Mouse (Mus musculus): ENCODE measurements around the gene Tbc1d15.

GRCm38 (mm10) chr10:115261428-115261827 lies 10.2 kb upstream of the Tbc1d15 start:
- TF ChIP-seq GATA1 (IDR thresholded peaks at IDR 0.05; ENCODE audit: low read length) (no peak), TAL1 (IDR thresholded peaks at IDR 0.05; ENCODE audit: low read length) (no peak)
